Mouse (Mus musculus): ENCODE results near the gene Rcvrn. TPM values are rescaled to one million over a fixed set of nuclear protein-coding genes. Genes with fewer than 3 reads are reported as not detected.

Rcvrn gene
- polyA plus RNA-seq, 1 experiment from 2014 or later, result not detected

DNA sequence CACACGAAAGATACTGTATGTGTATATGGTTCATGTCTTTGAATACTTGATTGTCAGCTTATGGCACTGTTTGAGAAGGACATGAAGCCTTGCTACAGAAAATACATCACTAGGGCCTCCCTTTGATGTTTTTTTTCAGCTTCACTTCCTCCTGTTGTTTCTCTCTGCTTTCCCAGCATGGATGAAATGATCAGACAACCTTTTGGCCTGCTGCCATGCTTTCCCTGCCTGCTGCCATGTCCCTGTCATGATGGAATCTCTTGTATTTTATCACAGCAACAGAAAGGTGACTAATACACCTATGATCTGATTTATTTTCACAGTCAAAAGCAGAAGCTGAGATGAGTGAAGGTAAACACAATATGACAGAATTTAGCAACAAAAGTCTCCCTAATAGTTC lies 38.6 kb downstream of the Rcvrn start:
- H3K9me3 ChIP-seq (ENCODE audit: control insufficient read depth, low read length), result no peaks in the 10 kb centered on the region

DNA sequence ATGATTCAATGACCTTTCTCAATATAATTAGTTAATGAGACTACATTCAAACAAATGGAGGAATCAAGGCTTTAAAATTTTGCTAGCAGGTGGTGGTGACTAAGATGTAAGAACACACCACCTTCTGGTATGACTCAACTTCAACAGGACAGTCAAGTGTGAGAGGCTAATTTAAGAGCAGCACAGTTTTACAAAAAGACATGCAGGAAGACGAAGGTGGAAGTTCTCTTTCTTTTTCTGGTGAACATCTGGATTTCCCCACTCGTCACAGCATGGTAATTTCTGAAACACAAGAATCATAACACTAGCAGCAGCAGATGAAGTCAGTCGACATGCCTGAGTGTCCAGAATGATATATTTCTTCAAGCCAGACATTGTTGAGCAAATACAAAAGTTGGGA lies 39.5 kb downstream of the Rcvrn start:
- H3K27ac ChIP-seq (ENCODE audit: low read length), result no peak overlapping the region
- H3K27me3 ChIP-seq (replicated peaks; ENCODE audit: control insufficient read depth, insufficient read depth, low read length), result no peaks in the 10 kb centered on the region
- H3K9me3 ChIP-seq (ENCODE audit: control insufficient read depth, low read length), result no peaks in the 10 kb centered on the region
- no peak for ATAC-seq
- H3K4me3 ChIP-seq (ENCODE audit: low read length), result no peak overlapping the region
- no peak overlapping the region for H3K9ac ChIP-seq (ENCODE audit: low read depth, low read length)
- 63% methylated on average over 3 of the region's 3 CpGs for WGBS
- no peaks in the 10 kb centered on the region for H3K36me3 ChIP-seq (ENCODE audit: control insufficient read depth, insufficient read depth, low read length)
- H3K4me1 ChIP-seq (ENCODE audit: control insufficient read depth, insufficient read depth, low read length), result no peaks in the 10 kb centered on the region
- no peak overlapping the region for H3K4me2 ChIP-seq (ENCODE audit: low read depth, low read length)

More for the DNA sequence above, 38.6 kb downstream of the Rcvrn start:
- no peak overlapping the region for H3K9ac ChIP-seq (ENCODE audit: low read depth, low read length)
- no peak overlapping the region for H3K4me2 ChIP-seq (ENCODE audit: low read depth, low read length)
- no peak for ATAC-seq
- no peak overlapping the region for H3K27ac ChIP-seq (ENCODE audit: low read length)
- H3K36me3 ChIP-seq (ENCODE audit: control insufficient read depth, insufficient read depth, low read length), result no peaks in the 10 kb centered on the region
- H3K4me1 ChIP-seq (ENCODE audit: control insufficient read depth, insufficient read depth, low read length), result no peaks in the 10 kb centered on the region
- WGBS, result 69% methylated on average over 1 of the region's 1 CpGs
- H3K4me3 ChIP-seq (ENCODE audit: low read length), result no peak overlapping the region
- no peaks in the 10 kb centered on the region for H3K27me3 ChIP-seq (replicated peaks; ENCODE audit: control insufficient read depth, insufficient read depth, low read length)

DNA sequence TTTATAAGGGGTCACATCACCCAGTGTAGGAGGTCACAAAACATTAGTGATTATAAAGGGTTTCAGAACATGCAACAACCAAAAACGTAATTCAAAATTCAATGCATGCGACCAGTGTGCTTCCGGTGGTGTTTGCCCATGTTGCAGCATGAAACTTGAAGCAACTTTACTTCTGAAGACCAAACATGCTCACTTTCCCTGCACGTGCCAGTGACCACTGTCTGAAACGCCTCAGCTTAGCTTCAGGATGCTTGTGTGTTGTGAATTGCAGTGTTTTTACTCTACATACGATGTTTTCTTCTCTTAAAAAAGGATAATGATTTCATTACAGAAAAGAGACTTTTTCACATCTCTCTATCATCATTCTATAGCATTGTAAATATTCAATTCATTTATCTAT lies 43.2 kb downstream of the Rcvrn start:
- no peaks in the 10 kb centered on the region for H3K36me3 ChIP-seq (ENCODE audit: control insufficient read depth, insufficient read depth, low read length)
- no peak for ATAC-seq
- H3K9me3 ChIP-seq (ENCODE audit: control insufficient read depth, low read length), result no peaks in the 10 kb centered on the region
- WGBS, result 73% methylated on average over 6 of the region's 6 CpGs
- no peak overlapping the region for H3K4me2 ChIP-seq (ENCODE audit: low read depth, low read length)
- no peaks in the 10 kb centered on the region for H3K4me1 ChIP-seq (ENCODE audit: control insufficient read depth, insufficient read depth, low read length)
- no peaks in the 10 kb centered on the region for H3K27me3 ChIP-seq (replicated peaks; ENCODE audit: control insufficient read depth, insufficient read depth, low read length)
- no peak overlapping the region for H3K4me3 ChIP-seq (ENCODE audit: low read length)
- H3K9ac ChIP-seq (ENCODE audit: low read depth, low read length), result no peak overlapping the region
- H3K27ac ChIP-seq (ENCODE audit: low read length), result no peak overlapping the region

DNA sequence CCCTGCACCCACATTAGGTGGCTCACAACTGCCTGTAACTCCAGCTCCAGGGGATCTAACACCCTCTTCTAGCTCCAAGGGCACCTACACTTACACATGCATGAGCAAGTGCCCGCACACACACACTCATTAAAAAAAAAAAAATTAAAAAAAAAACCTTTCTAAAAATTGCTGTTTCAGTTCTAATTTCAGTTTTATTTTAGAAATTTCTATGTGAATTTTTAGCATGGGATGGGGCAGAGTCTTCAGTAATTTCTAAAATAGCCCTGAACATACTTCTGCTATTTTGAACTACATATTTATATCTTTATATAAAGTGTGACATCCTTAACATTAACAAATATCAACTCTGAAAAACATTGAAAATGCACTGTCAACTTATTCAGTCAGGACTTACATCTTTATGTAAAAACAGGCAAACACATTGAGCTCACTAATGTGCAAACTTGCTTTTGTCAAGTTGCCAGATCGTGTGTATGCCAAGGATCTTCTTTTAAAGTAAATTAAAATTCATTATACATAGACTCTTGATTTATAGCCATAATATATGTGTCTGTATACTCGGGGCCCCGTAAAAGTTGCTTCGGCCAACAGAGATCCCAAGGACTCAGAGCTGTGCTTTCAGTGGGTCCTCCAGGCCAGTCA lies 43.8 kb downstream of the Rcvrn start:
- Histone ChIP-seq H3K4me3 (ENCODE audit: low read length) (no peak overlapping the region), H3K4me1 (ENCODE audit: control insufficient read depth, insufficient read depth, low read length) (no peaks in the 10 kb centered on the region), H3K36me3 (ENCODE audit: control insufficient read depth, insufficient read depth, low read length) (no peaks in the 10 kb centered on the region), H3K4me2 (ENCODE audit: low read depth, low read length) (no peak overlapping the region), H3K27me3 (replicated peaks; ENCODE audit: control insufficient read depth, insufficient read depth, low read length) (no peaks in the 10 kb centered on the region), H3K9me3 (ENCODE audit: control insufficient read depth, low read length) (no peaks in the 10 kb centered on the region), H3K9ac (ENCODE audit: low read depth, low read length) (no peak overlapping the region), H3K27ac (ENCODE audit: low read length) (no peak overlapping the region)
- WGBS, result 53% methylated on average over 5 of the region's 5 CpGs
- ATAC-seq, result no peak

DNA sequence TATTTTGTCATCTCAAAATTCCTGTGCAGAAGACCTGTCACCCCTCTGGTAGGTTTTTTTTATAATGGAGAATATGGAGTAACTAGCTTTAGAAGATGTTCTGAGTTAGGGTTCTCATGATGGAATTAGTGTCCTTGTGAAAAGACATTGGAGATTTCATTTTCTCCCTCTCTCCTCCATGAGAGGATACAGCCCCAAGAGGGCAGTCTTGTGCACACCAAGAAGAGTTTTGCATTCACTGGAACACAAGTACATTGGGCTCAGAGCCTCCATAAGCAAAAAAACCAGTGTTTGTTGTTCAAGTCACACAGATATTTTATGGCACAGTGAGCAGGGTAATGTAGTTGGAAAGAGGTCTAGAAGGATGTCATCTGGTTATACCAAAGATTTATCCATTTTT lies 46.4 kb downstream of the Rcvrn start:
- H3K4me2 ChIP-seq (ENCODE audit: low read depth, low read length), result no peak overlapping the region

More for the DNA sequence above, 46.4 kb downstream of the Rcvrn start:
- no peaks in the 10 kb centered on the region for H3K27me3 ChIP-seq (replicated peaks; ENCODE audit: control insufficient read depth, insufficient read depth, low read length)
- no peaks in the 10 kb centered on the region for H3K36me3 ChIP-seq (ENCODE audit: control insufficient read depth, insufficient read depth, low read length)
- no peak overlapping the region for H3K4me3 ChIP-seq (ENCODE audit: low read length)
- no peak for ATAC-seq
- no peaks in the 10 kb centered on the region for H3K4me1 ChIP-seq (ENCODE audit: control insufficient read depth, insufficient read depth, low read length)
- no peaks in the 10 kb centered on the region for H3K9me3 ChIP-seq (ENCODE audit: control insufficient read depth, low read length)
- H3K9ac ChIP-seq (ENCODE audit: low read depth, low read length), result no peak overlapping the region
- no peak overlapping the region for H3K27ac ChIP-seq (ENCODE audit: low read length)

Other genes with a start within 250 kb of the Rcvrn start
- 8.4 TPM in 2 replicates for gene Gas7, start 239.9 kb upstream of the Rcvrn start, polyA plus RNA-seq (2015; fragmentation: Nextera tagmentation; extraction: Ambion mirVana)
- gene Glp2r, start 75.8 kb downstream of the Rcvrn start, polyA plus RNA-seq (2015; fragmentation: Nextera tagmentation; extraction: Ambion mirVana), result 4.4 and 5.6 TPM in 2 replicates
- 0.11 and 0.26 TPM in 2 replicates for gene Gsg1l2, start 79.3 kb downstream of the Rcvrn start, polyA plus RNA-seq (2015; fragmentation: Nextera tagmentation; extraction: Ambion mirVana)
- 0.12 TPM in 1 of 2 replicates, not detected in the other for gene Dhrs7c, start 102.9 kb downstream of the Rcvrn start, polyA plus RNA-seq (2015; fragmentation: Nextera tagmentation; extraction: Ambion mirVana)
- 3.3 and 4.0 TPM in 2 replicates for gene Usp43, start 226.8 kb downstream of the Rcvrn start, polyA plus RNA-seq (2015; fragmentation: Nextera tagmentation; extraction: Ambion mirVana)

All from intestine, embryonic 16.5 days (tissue).